Mouse (Mus musculus): ENCODE measurements around the gene Rln1. TPM values are rescaled to one million over a fixed set of nuclear protein-coding genes. Genes with fewer than 3 reads are reported as not detected.
A peak's percentile ranks its signal among the peaks of the same experiment; 100 is the strongest.

Rln1 gene
- total RNA-seq, 2 experiments from 2014 or later, result not detected

GRCm38 (mm10) chr19:29362173-29362930 is 27.9 kb upstream of the Rln1 start:
- no peak for ATAC-seq (replicated peaks; ENCODE audit: low FRiP score, low TSS enrichment, poor library complexity, severe bottlenecking)

- peak; percentile 99 for ATAC-seq (replicated peaks; ENCODE audit: low FRiP score, low TSS enrichment, poor library complexity, severe bottlenecking)
These were observed 27.1 kb upstream of the Rln1 start for GRCm38 (mm10) chr19:29361468-29362130.

- no peak for ATAC-seq (replicated peaks; ENCODE audit: low FRiP score, low TSS enrichment, poor library complexity, severe bottlenecking)
These were observed 25.8 kb upstream of the Rln1 start for GRCm38 (mm10) chr19:29360251-29360650.

- ATAC-seq (replicated peaks; ENCODE audit: low FRiP score, low TSS enrichment, poor library complexity, severe bottlenecking), result no peak
These were observed 21.8 kb upstream of the Rln1 start for GRCm38 (mm10) chr19:29356281-29356680.

- peak; percentile 88 for ATAC-seq (replicated peaks; ENCODE audit: low FRiP score, low TSS enrichment, poor library complexity, severe bottlenecking)
These were observed 20.7 kb upstream of the Rln1 start for GRCm38 (mm10) chr19:29354895-29355877.

- no peak for ATAC-seq (replicated peaks; ENCODE audit: low FRiP score, low TSS enrichment, poor library complexity, severe bottlenecking)
These were observed 16.5 kb upstream of the Rln1 start for GRCm38 (mm10) chr19:29350991-29351390.

GRCm38 (mm10) chr19:29345636-29346035 is 11.2 kb upstream of the Rln1 start:
- no peak for ATAC-seq (replicated peaks; ENCODE audit: low FRiP score, low TSS enrichment, poor library complexity, severe bottlenecking)

GRCm38 (mm10) chr19:29344868-29345267 is 10.4 kb upstream of the Rln1 start:
- no peak for ATAC-seq (replicated peaks; ENCODE audit: low FRiP score, low TSS enrichment, poor library complexity, severe bottlenecking)

- no peak for ATAC-seq (replicated peaks; ENCODE audit: low FRiP score, low TSS enrichment, poor library complexity, severe bottlenecking)
These were observed 7.8 kb upstream of the Rln1 start for GRCm38 (mm10) chr19:29342281-29342680.

GRCm38 (mm10) chr19:29341029-29341428 is 6.6 kb upstream of the Rln1 start:
- no peak for ATAC-seq (replicated peaks; ENCODE audit: low FRiP score, low TSS enrichment, poor library complexity, severe bottlenecking)

GRCm38 (mm10) chr19:29336624-29337023 is 2.2 kb upstream of the Rln1 start:
- no peak for ATAC-seq (replicated peaks; ENCODE audit: low FRiP score, low TSS enrichment, poor library complexity, severe bottlenecking)

- ATAC-seq (replicated peaks; ENCODE audit: low FRiP score, low TSS enrichment, poor library complexity, severe bottlenecking), result no peak
These were observed 7.5 kb downstream of the Rln1 start for GRCm38 (mm10) chr19:29326822-29327552.

- ATAC-seq (replicated peaks; ENCODE audit: low FRiP score, low TSS enrichment, poor library complexity, severe bottlenecking), result no peak
These were observed 8.1 kb downstream of the Rln1 start for GRCm38 (mm10) chr19:29326396-29326795.

- ATAC-seq (replicated peaks; ENCODE audit: low FRiP score, low TSS enrichment, poor library complexity, severe bottlenecking), result no peak
These were observed 8.7 kb downstream of the Rln1 start for GRCm38 (mm10) chr19:29325852-29326180.

- ATAC-seq (replicated peaks; ENCODE audit: low FRiP score, low TSS enrichment, poor library complexity, severe bottlenecking), result peak; percentile 92
These were observed 9.2 kb downstream of the Rln1 start, which contains the start of gene Insl6 for GRCm38 (mm10) chr19:29325053-29325851. Gene Insl6, minus strand, starts transcription at chr19:29325356.

- ATAC-seq (replicated peaks; ENCODE audit: low FRiP score, low TSS enrichment, poor library complexity, severe bottlenecking), result peak; percentile 62; the same call in 1 of the 2 replicates
These were observed 10.9 kb downstream of the Rln1 start for GRCm38 (mm10) chr19:29323416-29324049.

GRCm38 (mm10) chr19:29312661-29313060 is 21.8 kb downstream of the Rln1 start:
- ATAC-seq (replicated peaks; ENCODE audit: low FRiP score, low TSS enrichment, poor library complexity, severe bottlenecking), result no peak

- ATAC-seq (replicated peaks; ENCODE audit: low FRiP score, low TSS enrichment, poor library complexity, severe bottlenecking), result no peak
These were observed 22.7 kb downstream of the Rln1 start for GRCm38 (mm10) chr19:29311791-29312190.

All from megakaryocyte-erythroid progenitor cell, adult 5-6 weeks (primary cell).